Mouse (Mus musculus) ES-Bruce4 (cell line): ENCODE measurements around the gene U2af1.

Experiments used
- CTCF ChIP-seq: IDR thresholded peaks from one replicate; pipeline ENCODE4 v1.8.1; 2011; ENCODE audit warnings: low read depth, low read length
- POLR2A ChIP-seq: IDR thresholded peaks from one replicate; pipeline ENCODE4 v1.8.1; 2011; ENCODE audit warnings: low read length; ENCODE audit not compliant: insufficient read depth

DNA sequence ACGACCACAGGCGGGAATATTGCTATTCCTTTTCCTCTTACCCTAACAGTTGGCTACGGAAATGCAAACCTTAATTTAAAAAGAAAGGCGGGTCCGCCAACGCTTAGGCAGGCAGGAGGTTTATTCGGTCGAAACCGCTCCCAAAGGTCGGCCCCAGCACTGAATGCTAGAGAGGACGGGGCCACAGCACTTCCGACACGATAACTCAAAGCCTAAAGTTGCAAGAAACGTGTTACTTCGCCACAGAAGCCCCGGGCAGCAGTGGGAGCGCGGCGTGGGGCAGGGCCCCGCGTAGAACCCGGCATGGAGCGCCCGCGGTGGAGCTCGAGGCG is 590 bp downstream of the U2af1 start:
- TF ChIP-seq POLR2A: no peak
- no peak for TF ChIP-seq CTCF
